Comparison of ENCODE assay signal across 27 mouse cellular contexts in genomic region chr14:83246891-83247290, GRCm38 (mm10).
DNase-seq lines count a peak whose midpoint lies in the region; ATAC-seq and TF ChIP-seq lines count a peak whose summit lies in the region.
"Had no signal": no experiment of that assay in that cellular context is flagged by ENCODE, and none has a peak within 500 bp of the region (broad histone marks: within the 10 kb centered on the region; RNA-seq: fewer than 3 reads in every experiment).

No protein-coding gene starts in this region.

- TF ChIP-seq POLR2A in cerebellum, adult 2 months (IDR thresholded peaks at IDR 0.05; ENCODE audit: borderline replicate concordance, insufficient read depth, low read length), result no peak

- no peak for TF ChIP-seq CTCF in cerebellum, adult 2 months (IDR thresholded peaks at IDR 0.05; ENCODE audit: borderline replicate concordance, insufficient read depth, low read depth, low read length)

- H3K4me3 ChIP-seq in cerebellum, adult 2 months (replicated peaks; ENCODE audit: insufficient read depth, low read depth, low read length), result no peak overlapping the region
- no peak overlapping the region for H3K4me3 ChIP-seq in midbrain, embryonic 10.5 days
- H3K4me3 ChIP-seq in heart, embryonic 12.5 days, result no peak overlapping the region
- H3K4me3 ChIP-seq: embryonic facial prominence, embryonic 13.5 days; forebrain, embryonic 15.5 days; hindbrain, embryonic 12.5 days; limb, embryonic 13.5 days; liver, embryonic 13.5 days; neural tube, embryonic 15.5 days had no signal

- no peaks in the 10 kb centered on the region for H3K9me3 ChIP-seq in midbrain, embryonic 10.5 days (replicated peaks)
- H3K9me3 ChIP-seq in heart, embryonic 12.5 days (replicated peaks), result no peaks in the 10 kb centered on the region
- H3K9me3 ChIP-seq: embryonic facial prominence, embryonic 13.5 days; forebrain, embryonic 15.5 days; hindbrain, embryonic 12.5 days; limb, embryonic 13.5 days; liver, embryonic 13.5 days; neural tube, embryonic 15.5 days had no signal

- H3K9ac ChIP-seq in heart, embryonic 12.5 days, result no peak overlapping the region
- H3K9ac ChIP-seq: embryonic facial prominence, embryonic 13.5 days; forebrain, embryonic 15.5 days; hindbrain, embryonic 12.5 days; limb, embryonic 13.5 days; liver, embryonic 13.5 days; lung, embryonic 14.5 days; neural tube, embryonic 15.5 days had no signal

- H3K27me3 ChIP-seq in cerebellum, adult 2 months (ENCODE audit: control insufficient read depth, insufficient read depth, low read length), result no peaks in the 10 kb centered on the region
- H3K27me3 ChIP-seq in midbrain, embryonic 10.5 days (ENCODE audit: low read depth, poor library complexity, severe bottlenecking), result no peaks in the 10 kb centered on the region
- no peaks in the 10 kb centered on the region for H3K27me3 ChIP-seq in heart, embryonic 12.5 days (replicated peaks)
- H3K27me3 ChIP-seq: embryonic facial prominence, embryonic 13.5 days; forebrain, embryonic 15.5 days; hindbrain, embryonic 12.5 days; limb, embryonic 13.5 days; liver, embryonic 13.5 days; neural tube, embryonic 15.5 days had no signal

- H3K27ac ChIP-seq in cerebellum, adult 2 months (ENCODE audit: insufficient read depth, low read length), result no peak overlapping the region
- H3K27ac ChIP-seq in midbrain, embryonic 10.5 days (replicated peaks), result no peak overlapping the region
- no peak overlapping the region for H3K27ac ChIP-seq in heart, embryonic 12.5 days (ENCODE audit: poor library complexity, severe bottlenecking)
- H3K27ac ChIP-seq: embryonic facial prominence, embryonic 13.5 days; forebrain, embryonic 15.5 days; hindbrain, embryonic 12.5 days; limb, embryonic 13.5 days; liver, embryonic 13.5 days; neural tube, embryonic 15.5 days had no signal

- ATAC-seq in frontal cortex, adult (ENCODE audit: low TSS enrichment), result peak; percentile 99
- no peak for ATAC-seq in heart, embryonic 12.5 days (ENCODE audit: insufficient number of reproducible peaks, low FRiP score)
- ATAC-seq: forebrain, embryonic 15.5 days; inflammation-experienced regulatory T-cells, adult 6 months; midbrain, embryonic 16.5 days had no signal

- DNase-seq in frontal cortex, postnatal 25 days (ENCODE audit: low spot score in 2 of 2), result peak; percentile 13 to 17
- DNase-seq in left cerebral cortex, adult 18-20 months (ENCODE audit: low spot score in 2 of 2), result peak; percentile 55 to 69
- DNase-seq in right cerebral cortex, adult 2 months (ENCODE audit: low spot score in 2 of 2), result peak; percentile 59 to 66
- no peak for DNase-seq in adrenal gland, postnatal 25 days
- no peak for DNase-seq in cerebellum, adult 2 months
- no peak for DNase-seq in midbrain, embryonic 10.5 days (ENCODE audit: low spot score)
- DNase-seq: adrenal gland, adult 8-10 months; cerebellum, postnatal 10 days; gastrocnemius, postnatal 25 days; heart, postnatal 10 days; kidney, adult 8-10 months; kidney, postnatal 25 days; liver, embryonic 13.5 days; lung, postnatal 36 days; spleen, adult 18-20 months; thymus, adult 18-20 months; thymus, postnatal 4 days had no signal

- H3K4me2 ChIP-seq in heart, embryonic 12.5 days, result no peak overlapping the region
- H3K4me2 ChIP-seq: embryonic facial prominence, embryonic 13.5 days; forebrain, embryonic 15.5 days; hindbrain, embryonic 12.5 days; limb, embryonic 13.5 days; liver, embryonic 13.5 days; lung, embryonic 14.5 days; neural tube, embryonic 15.5 days had no signal

- H3K36me3 ChIP-seq in midbrain, embryonic 10.5 days, result no peaks in the 10 kb centered on the region
- no peaks in the 10 kb centered on the region for H3K36me3 ChIP-seq in heart, embryonic 12.5 days
- H3K36me3 ChIP-seq: embryonic facial prominence, embryonic 13.5 days; forebrain, embryonic 15.5 days; hindbrain, embryonic 12.5 days; limb, embryonic 13.5 days; liver, embryonic 13.5 days; neural tube, embryonic 15.5 days had no signal

- no peaks in the 10 kb centered on the region for H3K4me1 ChIP-seq in cerebellum, adult 2 months (ENCODE audit: control insufficient read depth, insufficient read depth, low read length)
- H3K4me1 ChIP-seq in midbrain, embryonic 10.5 days, result no peaks in the 10 kb centered on the region
- H3K4me1 ChIP-seq in heart, embryonic 12.5 days (replicated peaks), result no peaks in the 10 kb centered on the region
- H3K4me1 ChIP-seq: embryonic facial prominence, embryonic 13.5 days; forebrain, embryonic 15.5 days; hindbrain, embryonic 12.5 days; limb, embryonic 13.5 days; liver, embryonic 13.5 days; neural tube, embryonic 15.5 days had no signal

- WGBS in cerebellum, adult 2 months, result 93% methylated on average over 5 of the region's 5 CpGs
- WGBS in midbrain, embryonic 10.5 days, result 94% methylated on average over 5 of the region's 5 CpGs
- WGBS in heart, embryonic 12.5 days, result 81% methylated on average over 5 of the region's 5 CpGs

Comparison
In these comparisons a context has a peak if more than half of its experiments do, and no peak if none do; other contexts are left out.
1. DNase-seq: peak in frontal cortex, postnatal 25 days (2 of 2), left cerebral cortex, adult 18-20 months (2 of 2) and right cerebral cortex, adult 2 months (2 of 2); none in adrenal gland, postnatal 25 days (single experiment), cerebellum, adult 2 months (0 of 2) and midbrain, embryonic 10.5 days (single experiment).